Mouse (Mus musculus): ENCODE data around the gene Alyref. TPM values are rescaled to one million over a fixed set of nuclear protein-coding genes. Genes with fewer than 3 reads are reported as not detected.
A peak's percentile ranks its signal among the peaks of the same experiment; 100 is the strongest.

Alyref gene
- polyA plus RNA-seq, 1 experiment from 2014 or later: 406 TPM

GRCm38 (mm10) chr11:120628601-120629340, 30.6 kb upstream of the Alyref start:
- no peak for ATAC-seq (ENCODE audit: low read depth)
- peaks cover 27% of the 10 kb centered on the region for H3K36me3 ChIP-seq (ENCODE audit: control insufficient read depth, insufficient read depth, low read length)
- H3K4me1 ChIP-seq (ENCODE audit: control insufficient read depth, insufficient read depth, low read length): peaks cover 19% of the 10 kb centered on the region
- H3K27ac ChIP-seq (replicated peaks; ENCODE audit: low read depth, low read length): no peak overlapping the region
- 94% methylated on average over 23 of the region's 23 CpGs for WGBS
- no peaks in the 10 kb centered on the region for H3K27me3 ChIP-seq (replicated peaks; ENCODE audit: control insufficient read depth, insufficient read depth, low read length)
- H3K4me3 ChIP-seq (ENCODE audit: low read depth, low read length): no peak overlapping the region
- H3K4me2 ChIP-seq (ENCODE audit: low read depth, low read length): no peak overlapping the region
- no peaks in the 10 kb centered on the region for H3K9me3 ChIP-seq (ENCODE audit: control insufficient read depth, low read length)
- no peak for DNase-seq (ENCODE audit: low spot score)
- no peak overlapping the region for H3K9ac ChIP-seq (ENCODE audit: low read depth, low read length)

- WGBS: 77% methylated on average over 22 of the region's 22 CpGs
- ATAC-seq (ENCODE audit: low read depth) (no peak), DNase-seq (ENCODE audit: low spot score) (no peak)
- peaks cover 34% of the 10 kb centered on the region for H3K36me3 ChIP-seq (ENCODE audit: control insufficient read depth, insufficient read depth, low read length)
- H3K27ac ChIP-seq (replicated peaks; ENCODE audit: low read depth, low read length): no peak overlapping the region
- H3K4me1 ChIP-seq (ENCODE audit: control insufficient read depth, insufficient read depth, low read length): peaks cover 19% of the 10 kb centered on the region
- no peak overlapping the region for H3K4me3 ChIP-seq (ENCODE audit: low read depth, low read length)
- no peaks in the 10 kb centered on the region for H3K27me3 ChIP-seq (replicated peaks; ENCODE audit: control insufficient read depth, insufficient read depth, low read length)
- no peak overlapping the region for H3K9ac ChIP-seq (ENCODE audit: low read depth, low read length)
- no peak overlapping the region for H3K4me2 ChIP-seq (ENCODE audit: low read depth, low read length)
- H3K9me3 ChIP-seq (ENCODE audit: control insufficient read depth, low read length): no peaks in the 10 kb centered on the region
These were observed 29.5 kb upstream of the Alyref start for GRCm38 (mm10) chr11:120627468-120628300.

- Histone ChIP-seq H3K4me1 (ENCODE audit: control insufficient read depth, insufficient read depth, low read length) (peaks cover 15% of the 10 kb centered on the region), H3K27me3 (replicated peaks; ENCODE audit: control insufficient read depth, insufficient read depth, low read length) (no peaks in the 10 kb centered on the region), H3K4me3 (ENCODE audit: low read depth, low read length) (no peak overlapping the region), H3K4me2 (ENCODE audit: low read depth, low read length) (no peak overlapping the region), H3K36me3 (ENCODE audit: control insufficient read depth, insufficient read depth, low read length) (peaks cover 41% of the 10 kb centered on the region), H3K9ac (ENCODE audit: low read depth, low read length) (no peak overlapping the region), H3K9me3 (ENCODE audit: control insufficient read depth, low read length) (no peaks in the 10 kb centered on the region), H3K27ac (replicated peaks; ENCODE audit: low read depth, low read length) (no peak overlapping the region)
- WGBS: 89% methylated on average over 11 of the region's 11 CpGs
- no peak for DNase-seq (ENCODE audit: low spot score)
- ATAC-seq (ENCODE audit: low read depth): no peak
These were observed 28.8 kb upstream of the Alyref start for GRCm38 (mm10) chr11:120626785-120627467.

DNA sequence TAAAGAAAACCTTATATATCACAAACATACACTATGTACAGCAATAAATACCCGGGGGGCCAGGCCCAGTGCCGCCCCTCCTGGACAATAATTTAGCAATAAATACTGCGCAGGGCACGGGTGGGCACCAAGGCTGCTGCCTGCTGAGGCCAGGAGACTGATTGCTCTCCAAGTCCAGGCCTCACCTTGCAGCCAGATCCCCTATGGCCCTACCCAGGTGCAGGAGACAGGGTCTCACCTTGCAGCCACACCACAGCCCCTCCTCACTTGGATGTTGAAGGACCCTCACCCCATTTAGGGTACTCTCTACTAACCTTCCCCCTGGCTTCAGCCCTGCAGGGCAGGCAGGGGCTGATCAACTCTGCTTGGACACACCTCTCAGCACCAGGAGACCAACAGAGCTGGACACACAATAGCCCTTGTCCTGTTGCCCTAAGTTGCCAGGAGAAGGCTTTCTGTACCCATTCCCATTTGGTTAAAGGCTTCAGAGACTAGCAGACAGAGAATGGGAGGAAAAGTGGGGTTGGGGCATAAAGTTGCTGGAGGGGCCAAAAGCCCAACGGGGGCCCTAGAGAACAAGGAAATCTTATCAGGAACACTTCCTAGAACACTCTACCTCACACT, 27.1 kb upstream of the Alyref start, which contains the start of gene Sirt7:
Gene Sirt7 (minus strand): TSS at position 89 of the 624 bp plus-strand sequence.
- H3K36me3 ChIP-seq (ENCODE audit: control insufficient read depth, insufficient read depth, low read length): peaks cover 55% of the 10 kb centered on the region
- H3K4me1 ChIP-seq (ENCODE audit: control insufficient read depth, insufficient read depth, low read length): peaks cover 9% of the 10 kb centered on the region
- H3K4me2 ChIP-seq (ENCODE audit: low read depth, low read length): peak within 1 kb of the TSS; percentile 88
- H3K4me3 ChIP-seq (ENCODE audit: low read depth, low read length): peak within 1 kb of the TSS; percentile 90
- peak within 1 kb of the TSS; percentile 57 for H3K27ac ChIP-seq (replicated peaks; ENCODE audit: low read depth, low read length)
- no peaks in the 10 kb centered on the region for H3K9me3 ChIP-seq (ENCODE audit: control insufficient read depth, low read length)
- 18% methylated on average over 5 of the region's 5 CpGs for WGBS
- ATAC-seq (ENCODE audit: low read depth): peak; percentile 34; the same call in 1 of the 2 replicates
- H3K27me3 ChIP-seq (replicated peaks; ENCODE audit: control insufficient read depth, insufficient read depth, low read length): no peaks in the 10 kb centered on the region
- DNase-seq (ENCODE audit: low spot score): no peak
- H3K9ac ChIP-seq (ENCODE audit: low read depth, low read length): peak within 1 kb of the TSS; percentile 77

DNA sequence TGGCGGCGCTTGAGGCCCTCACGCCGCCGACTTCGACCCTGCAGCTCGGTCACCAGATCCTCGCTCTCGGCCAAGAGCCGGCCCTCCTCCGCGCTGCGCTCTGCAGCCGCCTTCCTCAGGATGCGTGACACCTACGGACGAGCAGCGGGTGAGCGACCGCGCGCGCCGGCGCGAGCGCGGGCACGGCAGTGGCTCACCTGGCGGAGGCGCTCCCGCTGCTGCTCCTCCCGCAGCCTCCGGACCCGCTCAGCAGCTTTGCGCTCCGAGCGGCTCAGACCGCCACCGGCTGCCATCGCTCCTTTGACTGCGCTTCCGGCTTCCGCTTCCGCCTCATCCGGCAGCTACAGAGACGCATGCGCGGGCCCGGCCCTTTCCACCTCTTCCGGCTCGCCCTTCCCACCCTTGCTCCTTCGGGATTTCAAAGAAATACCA, 26.5 kb upstream of the Alyref start:
- H3K27me3 ChIP-seq (replicated peaks; ENCODE audit: control insufficient read depth, insufficient read depth, low read length): no peaks in the 10 kb centered on the region
- peak overlapping the region; percentile 90 for H3K4me3 ChIP-seq (ENCODE audit: low read depth, low read length)
- 0% methylated on average over 23 of the region's 53 CpGs for WGBS
- peak; percentile 92 for ATAC-seq (ENCODE audit: low read depth)
- peaks cover 60% of the 10 kb centered on the region for H3K36me3 ChIP-seq (ENCODE audit: control insufficient read depth, insufficient read depth, low read length)
- H3K9me3 ChIP-seq (ENCODE audit: control insufficient read depth, low read length): no peaks in the 10 kb centered on the region
- H3K9ac ChIP-seq (ENCODE audit: low read depth, low read length): peak overlapping the region; percentile 77
- DNase-seq (ENCODE audit: low spot score): peak; percentile 94
- H3K27ac ChIP-seq (replicated peaks; ENCODE audit: low read depth, low read length): peak overlapping the region; percentile 57; the same call in 1 of the 2 replicates
- H3K4me2 ChIP-seq (ENCODE audit: low read depth, low read length): peak overlapping the region; percentile 88
- H3K4me1 ChIP-seq (ENCODE audit: control insufficient read depth, insufficient read depth, low read length): peaks cover 4% of the 10 kb centered on the region; the same call in 1 of the 2 replicates

DNA sequence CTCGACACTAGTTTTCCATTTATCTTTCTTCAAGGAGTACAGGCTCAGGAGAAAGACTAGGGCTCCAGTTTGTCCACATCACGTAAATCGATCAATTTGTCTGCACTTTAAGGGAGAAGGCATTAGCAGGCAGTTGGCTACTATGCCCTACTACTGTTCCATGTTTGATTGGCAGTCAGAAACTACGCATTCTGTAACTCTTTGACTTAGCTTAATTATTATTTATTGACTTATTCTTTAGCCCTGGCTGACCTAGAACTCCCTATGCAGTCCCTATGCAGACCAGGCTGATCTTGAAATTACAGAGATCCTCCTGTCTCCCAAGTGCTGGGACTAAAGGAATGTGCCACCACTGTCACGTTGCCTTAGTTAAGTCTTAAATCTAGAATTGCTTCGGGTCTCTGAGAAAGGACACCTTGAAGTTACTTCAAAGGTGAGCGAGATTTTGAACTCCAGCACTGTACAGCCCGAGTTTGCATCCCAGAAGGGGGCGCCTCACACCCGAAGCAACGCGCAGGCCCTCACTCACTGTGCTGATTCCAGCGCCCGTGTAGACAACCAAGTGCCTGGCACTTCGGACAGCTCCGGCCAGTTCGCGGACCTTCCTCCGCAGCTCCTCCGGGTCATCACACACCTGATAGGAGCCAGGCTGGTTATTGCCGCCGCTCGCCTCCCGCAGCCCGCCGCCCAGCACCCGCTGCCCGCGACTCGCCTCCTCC, 26.0 kb upstream of the Alyref start:
- Histone ChIP-seq H3K9me3 (ENCODE audit: control insufficient read depth, low read length) (no peaks in the 10 kb centered on the region), H3K4me2 (ENCODE audit: low read depth, low read length) (peak overlapping the region; percentile 88), H3K27ac (replicated peaks; ENCODE audit: low read depth, low read length) (peak overlapping the region; percentile 25; the same call in 1 of the 2 replicates), H3K4me3 (ENCODE audit: low read depth, low read length) (peak overlapping the region; percentile 90), H3K9ac (ENCODE audit: low read depth, low read length) (peak overlapping the region; percentile 77), H3K4me1 (ENCODE audit: control insufficient read depth, insufficient read depth, low read length) (peaks cover 4% of the 10 kb centered on the region; the same call in 1 of the 2 replicates), H3K27me3 (replicated peaks; ENCODE audit: control insufficient read depth, insufficient read depth, low read length) (no peaks in the 10 kb centered on the region), H3K36me3 (ENCODE audit: control insufficient read depth, insufficient read depth, low read length) (peaks cover 58% of the 10 kb centered on the region)
- DNase-seq (ENCODE audit: low spot score): peak; percentile 72
- peak; percentile 77 for ATAC-seq (ENCODE audit: low read depth)
- 13% methylated on average over 30 of the region's 30 CpGs for WGBS

GRCm38 (mm10) chr11:120622805-120623204, 24.6 kb upstream of the Alyref start:
- H3K9ac ChIP-seq (ENCODE audit: low read depth, low read length): no peak overlapping the region
- peaks cover 59% of the 10 kb centered on the region for H3K36me3 ChIP-seq (ENCODE audit: control insufficient read depth, insufficient read depth, low read length)
- no peak for ATAC-seq (ENCODE audit: low read depth)
- no peaks in the 10 kb centered on the region for H3K9me3 ChIP-seq (ENCODE audit: control insufficient read depth, low read length)
- peaks cover 4% of the 10 kb centered on the region; the same call in 1 of the 2 replicates for H3K4me1 ChIP-seq (ENCODE audit: control insufficient read depth, insufficient read depth, low read length)
- no peaks in the 10 kb centered on the region for H3K27me3 ChIP-seq (replicated peaks; ENCODE audit: control insufficient read depth, insufficient read depth, low read length)
- DNase-seq (ENCODE audit: low spot score): no peak
- no peak overlapping the region for H3K27ac ChIP-seq (replicated peaks; ENCODE audit: low read depth, low read length)
- no peak overlapping the region for H3K4me2 ChIP-seq (ENCODE audit: low read depth, low read length)
- WGBS: 89% methylated on average over 6 of the region's 6 CpGs
- no peak overlapping the region for H3K4me3 ChIP-seq (ENCODE audit: low read depth, low read length)

All from embryonic facial prominence, embryonic 14.5 days (tissue).